Mouse (Mus musculus) liver, embryonic 16.5 days (tissue): Measurements from ENCODE around the gene Ptk7. TPM values are rescaled to one million over a fixed set of nuclear protein-coding genes. Genes with fewer than 3 reads are reported as not detected.

Source experiments
- ATAC-seq: fragments of 200-750 bp; cut with Nextera tagmentation; 2 replicates; pipeline ENCODE4 v1.8.0; 2017; ENCODE audit warnings: low read depth, mild to moderate bottlenecking, moderate number of reproducible peaks, moderate library complexity
- H3K27ac ChIP-seq: fragments of 300-500 bp; sonication (generic); 2 replicates; pipeline ENCODE4 v1.5.1; 2014; ENCODE audit warnings: mild to moderate bottlenecking, low read length
- H3K27me3 ChIP-seq: fragments of 300-500 bp; sonication (generic); 2 replicates; pipeline ENCODE4 v1.6.1; 2014; ENCODE audit warnings: low read depth, low read length, mixed read lengths; ENCODE audit not compliant: control insufficient read depth, insufficient read depth
- H3K36me3 ChIP-seq: fragments of 300-500 bp; sonication (generic); 2 replicates; pipeline ENCODE4 v1.6.1; 2014; ENCODE audit warnings: mild to moderate bottlenecking; ENCODE audit not compliant: control insufficient read depth, insufficient read depth
- H3K4me1 ChIP-seq: fragments of 300-500 bp; sonication (generic); 2 replicates; pipeline ENCODE4 v1.6.1; 2014; ENCODE audit warnings: low read depth, low read length, mixed read lengths; ENCODE audit not compliant: control insufficient read depth
- H3K4me2 ChIP-seq: fragments of 300-500 bp; sonication (generic); 2 replicates; pipeline ENCODE4 v1.6.1; 2014; ENCODE audit warnings: low read depth, low read length, mixed read lengths
- H3K4me3 ChIP-seq: fragments of 300-500 bp; sonication (generic); 2 replicates; pipeline ENCODE4 v1.5.1; 2014; ENCODE audit warnings: low read depth, mild to moderate bottlenecking, low read length
- H3K9ac ChIP-seq: fragments of 300-500 bp; sonication (generic); 2 replicates; pipeline ENCODE4 v1.6.1; 2014; ENCODE audit warnings: low read depth, low read length
- H3K9me3 ChIP-seq: fragments of 300-500 bp; sonication (generic); replicated peaks from 2 replicates; pipeline ENCODE4 v1.6.1; 2016; ENCODE audit warnings: low read length; ENCODE audit not compliant: control insufficient read depth
- WGBS: fragments of 180-500 bp; shearing (Covaris S2); extraction: QIAGEN DNeasy Blood & Tissue Kit; methylation state at CpG from one replicate; pipeline ENCODE4 v1.1.7; 2014; ENCODE audit not compliant: insufficient replicate concordance; 5-methylcytosine and 5-hydroxymethylcytosine counted together
- polyA plus RNA-seq: library from polyadenylated mRNA; unstranded; fragments of >200 nt; fragmentation: Nextera tagmentation; extraction: Ambion mirVana; gene quantifications from 2 replicates; pipeline ENCODE4 v1.2.1, GENCODE M21; 2015

The Ptk7 gene
- polyA plus RNA-seq, 1 experiment from 2014 or later = 9.4 TPM

DNA sequence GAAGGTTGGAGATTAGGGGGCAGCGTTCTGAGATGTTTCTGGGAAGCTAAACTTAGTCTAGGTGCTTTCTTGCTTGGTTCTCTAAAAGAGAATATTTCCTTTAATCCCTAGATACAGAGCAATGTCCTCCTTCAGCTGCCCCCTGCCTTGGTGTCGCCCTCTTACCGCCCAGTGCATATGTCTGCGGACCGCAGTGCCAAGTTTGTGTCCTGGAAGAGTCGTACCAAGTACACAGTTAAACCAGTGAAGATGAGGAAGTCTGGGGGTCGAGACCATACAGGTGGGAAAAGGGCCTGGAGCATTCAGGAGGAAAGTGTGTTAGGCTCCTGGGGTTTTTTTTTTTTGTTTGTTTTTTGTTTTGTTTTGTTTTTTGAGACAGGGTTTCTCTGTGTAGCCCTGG, 18.0 kb upstream of the Ptk7 start:
- Histone ChIP-seq H3K27ac (no peak overlapping the region), H3K4me1 (peaks cover 45% of the 10 kb centered on the region), H3K27me3 (no peaks in the 10 kb centered on the region), H3K36me3 (no peaks in the 10 kb centered on the region), H3K4me3 (no peak overlapping the region; the same call in 1 of the 2 replicates), H3K4me2 (peak overlapping the region; percentile 96), H3K9me3 (no peaks in the 10 kb centered on the region), H3K9ac (no peak overlapping the region)
- no peak for ATAC-seq
- WGBS = 78% methylated on average over 7 of the region's 7 CpGs

DNA sequence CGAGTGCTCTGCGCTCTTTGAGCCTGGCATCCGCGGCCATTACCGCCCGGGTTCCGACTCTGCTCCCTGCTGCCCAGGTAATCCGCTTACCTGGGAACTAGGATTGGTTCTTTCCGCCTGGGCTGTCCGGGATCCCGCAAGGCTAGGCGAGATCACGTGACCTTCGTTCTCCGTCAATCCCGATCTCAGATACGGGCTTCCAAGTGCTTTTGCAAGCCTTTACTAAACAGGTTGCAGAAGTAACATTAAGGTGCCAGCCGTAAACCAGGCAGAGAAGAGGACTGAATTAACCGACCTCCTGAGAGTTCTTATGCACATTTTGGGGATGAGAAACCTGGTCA, 17.0 kb upstream of the Ptk7 start:
- peak overlapping the region; percentile 85 for H3K9ac ChIP-seq
- H3K9me3 ChIP-seq = no peaks in the 10 kb centered on the region
- no peaks in the 10 kb centered on the region for H3K36me3 ChIP-seq
- peak overlapping the region; percentile 94 for H3K4me3 ChIP-seq
- WGBS = under 1% methylated on average over 19 of the region's 19 CpGs
- peaks cover 37% of the 10 kb centered on the region for H3K4me1 ChIP-seq
- ATAC-seq = peak; percentile 33
- H3K27me3 ChIP-seq = no peaks in the 10 kb centered on the region
- H3K27ac ChIP-seq = peak overlapping the region; percentile 80
- H3K4me2 ChIP-seq = peak overlapping the region; percentile 96

DNA sequence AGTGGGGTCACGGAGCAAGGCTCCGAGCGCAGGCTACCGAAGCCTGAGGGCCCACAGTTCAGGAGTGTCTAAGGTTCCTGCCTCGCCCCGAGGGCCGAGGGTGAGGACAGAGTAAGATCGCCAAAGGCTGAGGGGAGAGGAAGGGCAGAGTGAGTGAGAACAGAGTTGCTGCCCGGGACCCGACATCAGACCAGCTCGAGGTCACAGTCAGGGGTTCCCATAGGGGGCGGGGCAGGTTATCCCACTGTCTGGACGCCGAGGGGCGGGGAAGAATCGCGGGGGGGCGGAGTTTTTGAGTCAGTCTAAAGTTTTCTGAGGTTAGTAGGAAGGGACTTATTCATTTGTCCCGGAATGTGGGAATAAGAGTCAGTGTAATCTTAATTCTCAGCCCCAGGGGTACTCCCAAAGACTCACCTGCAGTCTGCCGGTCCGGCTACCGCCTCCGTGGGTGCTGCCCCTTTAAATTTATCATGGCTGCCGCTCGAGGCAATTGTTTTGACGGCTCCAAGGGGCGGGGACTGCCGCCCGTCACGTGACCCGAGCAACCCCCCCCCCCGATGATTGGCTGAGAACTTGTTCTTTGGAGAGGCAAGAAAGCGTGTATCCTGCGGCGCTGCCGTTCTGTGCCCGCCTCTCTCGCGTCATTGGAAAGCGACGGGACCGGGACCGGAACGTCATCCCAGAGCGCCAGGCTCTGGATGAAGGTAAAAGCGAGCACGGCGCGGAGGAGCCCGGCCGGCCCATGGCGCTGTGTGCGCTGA, 16.4 kb upstream of the Ptk7 start, which contains the start of the genes Klc4 and Mrpl2:
Klc4 (minus strand) TSS at position 462 of the 761 bp plus-strand sequence.
Mrpl2 (plus strand) TSS at position 669 of the 761 bp plus-strand sequence.
- ATAC-seq = peak; percentile 79
- Histone ChIP-seq H3K4me1 (peaks cover 32% of the 10 kb centered on the region), H3K9ac (peak within 1 kb of the TSS; percentile 85), H3K27ac (peak within 1 kb of the TSS; percentile 80), H3K4me2 (peak within 1 kb of the TSS; percentile 96), H3K27me3 (no peaks in the 10 kb centered on the region), H3K36me3 (no peaks in the 10 kb centered on the region), H3K4me3 (peak within 1 kb of the TSS; percentile 94), H3K9me3 (no peaks in the 10 kb centered on the region)
- under 1% methylated on average over 51 of the region's 53 CpGs for WGBS

DNA sequence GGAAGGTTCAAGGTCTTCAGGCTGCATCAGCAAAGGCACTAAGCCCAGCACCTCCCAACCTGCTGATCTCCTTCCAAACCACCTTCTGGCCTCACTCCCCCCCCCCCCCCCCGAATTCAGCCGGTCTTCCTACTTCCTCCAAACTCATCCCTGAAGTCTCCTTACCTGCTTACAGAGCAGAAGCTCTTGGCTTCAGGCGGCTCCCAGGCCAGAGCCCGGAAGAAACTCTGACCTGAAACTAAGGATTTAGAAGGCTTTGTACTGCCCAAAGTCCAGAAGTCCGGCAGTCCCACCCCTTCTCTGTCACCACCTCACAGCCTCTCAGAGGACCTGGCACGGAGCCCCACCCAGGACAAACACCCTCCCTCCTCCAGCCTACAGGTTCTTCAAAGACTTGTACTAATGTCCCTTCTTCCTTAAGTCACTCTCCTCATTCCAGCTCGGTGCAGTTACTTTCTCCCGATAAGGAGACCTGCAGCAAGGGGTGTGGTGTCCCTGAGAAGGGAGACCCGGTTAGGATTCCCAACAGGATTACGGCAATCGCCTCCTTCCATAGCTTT, 15.7 kb upstream of the Ptk7 start:
- H3K4me3 ChIP-seq = peak overlapping the region; percentile 94
- peak; percentile 14; the same call in 1 of the 2 replicates for ATAC-seq
- H3K9me3 ChIP-seq = no peaks in the 10 kb centered on the region
- H3K27me3 ChIP-seq = no peaks in the 10 kb centered on the region
- no peaks in the 10 kb centered on the region for H3K36me3 ChIP-seq
- peak overlapping the region; percentile 96 for H3K4me2 ChIP-seq
- H3K4me1 ChIP-seq = peaks cover 28% of the 10 kb centered on the region
- H3K27ac ChIP-seq = peak overlapping the region; percentile 78
- H3K9ac ChIP-seq = peak overlapping the region; percentile 75
- WGBS = 12% methylated on average over 11 of the region's 11 CpGs

DNA sequence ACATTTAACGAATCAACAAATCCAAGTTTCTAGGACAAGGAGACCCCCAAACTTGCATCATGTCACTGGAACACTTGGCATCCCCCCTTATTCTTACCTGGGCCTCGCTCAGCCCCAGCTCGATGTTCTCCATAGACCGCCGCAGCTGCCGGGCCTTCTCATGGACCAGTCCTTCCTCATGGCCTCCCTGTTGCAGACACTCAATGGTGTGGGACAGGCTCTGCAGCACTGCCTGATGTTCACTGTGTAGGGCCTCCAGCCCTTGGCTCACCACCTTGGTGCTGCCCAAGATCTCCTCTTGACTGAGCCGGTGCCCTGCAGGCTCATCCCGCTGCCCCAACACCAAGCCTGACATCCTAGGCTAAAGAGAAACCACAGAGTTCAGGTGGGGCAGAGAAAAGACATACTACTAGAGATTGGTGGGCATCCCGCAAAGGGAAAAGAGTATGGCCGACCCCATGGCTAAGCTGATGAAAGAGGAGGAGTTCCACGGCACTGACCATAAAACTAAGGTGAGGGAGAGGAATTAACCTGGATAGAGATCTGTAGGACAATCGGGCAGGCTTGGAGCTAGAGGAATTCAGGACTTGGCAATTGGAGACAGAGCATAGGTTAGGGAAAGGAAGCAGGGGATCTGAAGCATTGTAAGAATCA, 15.0 kb upstream of the Ptk7 start:
- H3K4me2 ChIP-seq = peak overlapping the region; percentile 96; the same call in 1 of the 2 replicates
- no peak overlapping the region for H3K9ac ChIP-seq
- WGBS = 77% methylated on average over 12 of the region's 12 CpGs
- H3K9me3 ChIP-seq = no peaks in the 10 kb centered on the region
- no peaks in the 10 kb centered on the region for H3K36me3 ChIP-seq
- H3K27me3 ChIP-seq = no peaks in the 10 kb centered on the region
- no peak overlapping the region; the same call in 1 of the 2 replicates for H3K4me3 ChIP-seq
- H3K4me1 ChIP-seq = peaks cover 24% of the 10 kb centered on the region
- no peak overlapping the region for H3K27ac ChIP-seq
- ATAC-seq = no peak

DNA sequence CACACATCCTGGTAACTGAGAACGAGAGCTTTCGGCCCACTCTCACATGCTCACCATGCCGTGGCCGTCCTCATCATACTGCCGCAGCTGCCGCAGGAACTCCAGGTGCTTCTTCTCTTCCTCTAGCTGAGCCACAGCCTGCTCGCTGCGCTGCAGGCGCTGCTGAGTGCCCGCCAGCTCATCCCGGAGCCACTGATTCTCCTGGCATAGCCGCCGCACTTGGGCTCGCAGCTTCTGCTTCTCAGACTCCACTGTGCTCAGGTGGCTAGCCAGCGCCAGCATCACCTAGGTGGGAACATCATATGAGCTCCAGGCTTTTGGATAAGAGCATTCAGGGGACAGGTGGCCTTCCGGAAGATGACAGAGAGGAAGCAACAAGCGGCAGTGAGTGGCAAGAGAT, 12.8 kb upstream of the Ptk7 start:
- WGBS = 83% methylated on average over 17 of the region's 17 CpGs

DNA sequence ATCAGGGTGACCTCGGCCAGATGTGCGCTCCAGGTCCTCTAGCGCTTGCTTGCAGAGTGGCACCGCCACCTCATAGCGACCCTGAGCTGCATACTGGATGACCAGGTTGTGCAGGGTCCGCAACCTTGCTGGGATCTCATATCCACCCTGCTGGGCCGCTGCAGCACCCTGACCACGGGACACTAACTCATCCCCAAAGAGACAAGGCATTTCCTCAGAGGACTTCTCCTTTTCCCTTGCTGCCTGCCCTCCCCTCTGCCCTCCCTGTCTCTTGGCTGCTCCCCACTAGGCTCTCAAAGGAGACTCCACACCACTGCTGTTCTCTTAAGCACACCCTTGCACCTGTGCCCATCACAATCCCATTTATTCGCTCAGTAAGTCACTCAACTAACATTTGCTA, 10.6 kb upstream of the Ptk7 start:
- H3K36me3 ChIP-seq = no peaks in the 10 kb centered on the region

More for the DNA sequence above, 12.8 kb upstream of the Ptk7 start:
- Histone ChIP-seq H3K9ac (no peak overlapping the region), H3K9me3 (no peaks in the 10 kb centered on the region), H3K36me3 (no peaks in the 10 kb centered on the region), H3K27me3 (no peaks in the 10 kb centered on the region), H3K4me1 (peaks cover 20% of the 10 kb centered on the region), H3K4me3 (no peak overlapping the region), H3K4me2 (no peak overlapping the region), H3K27ac (no peak overlapping the region)
- ATAC-seq = no peak

DNA sequence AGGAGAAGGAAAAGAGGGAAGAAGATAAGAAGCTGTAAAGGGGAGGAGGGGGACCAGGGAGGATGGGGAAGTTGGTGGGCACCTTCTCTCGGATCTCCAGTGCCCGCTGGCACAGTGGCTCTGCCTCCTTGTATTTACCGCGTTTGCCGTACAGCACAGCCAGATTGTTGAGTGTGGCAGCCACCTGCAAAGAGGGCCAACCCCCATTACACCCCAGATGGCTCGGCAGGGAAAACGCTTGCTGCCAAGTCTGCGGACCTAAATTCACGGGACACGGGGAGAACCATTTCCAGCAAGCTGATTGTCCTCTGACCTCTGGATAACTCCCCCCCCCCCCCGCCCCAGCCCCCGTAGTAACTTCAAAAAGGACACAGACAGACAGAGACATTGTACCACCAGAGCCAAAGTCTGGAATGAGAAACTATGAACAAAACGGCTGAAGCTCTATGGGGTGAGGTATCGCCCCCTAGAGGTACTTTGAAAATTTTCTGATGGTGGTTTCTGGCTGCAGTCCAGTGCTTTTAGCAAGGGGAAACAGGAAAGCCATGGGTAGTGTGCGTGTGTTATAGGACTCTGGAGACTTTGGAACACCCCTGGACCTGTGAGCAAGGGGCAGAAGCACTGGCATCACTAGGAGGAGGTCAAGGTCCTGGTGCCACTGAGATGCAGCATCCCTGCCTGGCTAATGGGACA, 7.7 kb upstream of the Ptk7 start:
- no peak for ATAC-seq
- Histone ChIP-seq H3K4me1 (no peaks in the 10 kb centered on the region; the same call in none of the 2 replicates), H3K9me3 (no peaks in the 10 kb centered on the region), H3K9ac (no peak overlapping the region), H3K27me3 (no peaks in the 10 kb centered on the region), H3K4me2 (peak overlapping the region; percentile 36), H3K27ac (no peak overlapping the region), H3K4me3 (no peak overlapping the region), H3K36me3 (no peaks in the 10 kb centered on the region)
- WGBS = 19% methylated on average over 15 of the region's 15 CpGs

More for the DNA sequence above, 10.6 kb upstream of the Ptk7 start:
- H3K9me3 ChIP-seq = no peaks in the 10 kb centered on the region
- no peak for ATAC-seq
- no peaks in the 10 kb centered on the region for H3K27me3 ChIP-seq
- no peak overlapping the region for H3K27ac ChIP-seq
- no peak overlapping the region for H3K9ac ChIP-seq
- H3K4me1 ChIP-seq = peaks cover 8% of the 10 kb centered on the region
- H3K4me3 ChIP-seq = no peak overlapping the region
- no peak overlapping the region for H3K4me2 ChIP-seq
- WGBS = 39% methylated on average over 9 of the region's 9 CpGs
